Mouse (Mus musculus) heart, adult 2 months (tissue): ENCODE measurements around the gene Hint2. TPM values are rescaled to one million over a fixed set of nuclear protein-coding genes. Genes with fewer than 3 reads are reported as not detected.

Experiments used
- DNase-seq, 2 experiments: peaks; one replicate each; pipeline ENCODE4 v3.0.0; 2021
- H3K27ac ChIP-seq: fragments of 200-600 bp; 2 replicates; pipeline ENCODE4 v1.8.1; 2022
- H3K27me3 ChIP-seq: fragments of 200-500 bp; 2 replicates; pipeline ENCODE4 v1.6.1; 2012; ENCODE audit warnings: mild to moderate bottlenecking, low read length, inconsistent platforms, mixed read lengths; ENCODE audit not compliant: control insufficient read depth, insufficient read depth
- H3K36me3 ChIP-seq: fragments of 200-500 bp; 2 replicates; pipeline ENCODE4 v1.6.1; 2012; ENCODE audit warnings: low read length, inconsistent platforms; ENCODE audit not compliant: control insufficient read depth, insufficient read depth
- H3K4me1 ChIP-seq: fragments of 200-500 bp; 2 replicates; pipeline ENCODE4 v1.6.1; 2011; ENCODE audit warnings: low read length; ENCODE audit not compliant: control insufficient read depth, insufficient read depth
- H3K4me3 ChIP-seq: fragments of 200-600 bp; 2 replicates; pipeline ENCODE4 v1.8.1; 2022
- H3K79me2 ChIP-seq: fragments of 200-500 bp; replicated peaks from 2 replicates; pipeline ENCODE4 v1.6.1; 2012; ENCODE audit warnings: mild to moderate bottlenecking, inconsistent platforms, low read length, moderate library complexity, mixed read lengths; ENCODE audit not compliant: control insufficient read depth, insufficient read depth
- H3K9ac ChIP-seq: fragments of 200-500 bp; 2 replicates; pipeline ENCODE4 v1.6.1; 2012; ENCODE audit warnings: low read depth, mild to moderate bottlenecking, control low read depth, inconsistent platforms, low read length, mixed read lengths
- CTCF ChIP-seq: fragments of 200-600 bp; IDR thresholded peaks from 2 replicates; pipeline ENCODE4 v1.8.1; 2022; ENCODE audit warnings: antibody characterized with exemption, mild to moderate bottlenecking, moderate library complexity
- EP300 ChIP-seq: fragments of 200-500 bp; IDR thresholded peaks from 2 replicates; pipeline ENCODE4 v1.6.1; 2011; ENCODE audit warnings: low read depth, low read length, control low read depth; ENCODE audit not compliant: insufficient read depth
- POLR2A ChIP-seq: fragments of 200-500 bp; IDR thresholded peaks from 2 replicates; pipeline ENCODE4 v1.6.1; 2011; ENCODE audit warnings: mild to moderate bottlenecking, low read depth, low read length, control low read depth; ENCODE audit not compliant: insufficient read depth
- WGBS: fragments of 180-500 bp; shearing (Covaris S2); methylation state at CpG from one replicate; pipeline ENCODE4 v1.1.7; 2018; 5-methylcytosine and 5-hydroxymethylcytosine counted together
- intact Hi-C: fragments of 180-260 bp; cut with DNase I; formaldehyde crosslinking; loops from one replicate; pipeline ENCODE4 v1.15.1; 2025
- polyA plus RNA-seq: library from polyadenylated mRNA; depleted of rRNA; stranded (reverse); fragments of >200 nt; gene quantifications from 2 replicates; pipeline ENCODE4 v1.2.3, GENCODE M21; 2012
- total RNA-seq, 2 experiments: library from RNA; stranded (reverse); gene quantifications; 2 replicates each; pipeline ENCODE4 v1.2.3; 2021

Hint2 gene
- total and polyA plus RNA-seq, 3 experiments = 143 to 165 (median 155) TPM

- WGBS = 79% methylated on average over 4 of the region's 4 CpGs
- Histone ChIP-seq H3K27me3 (no peaks in the 10 kb centered on the region), H3K27ac (no peak overlapping the region), H3K36me3 (no peaks in the 10 kb centered on the region), H3K4me3 (no peak overlapping the region), H3K9ac (no peak overlapping the region), H3K79me2 (no peaks in the 10 kb centered on the region), H3K4me1 (no peaks in the 10 kb centered on the region)
- no peak for DNase-seq
- intact Hi-C loops = no loop called here
- TF ChIP-seq EP300 = no peak
- TF ChIP-seq CTCF = no peak
- no peak for TF ChIP-seq POLR2A
Measured at GRCm38 (mm10) chr4:43652726-43653125, 3.5 kb downstream of the Hint2 start.

- Histone ChIP-seq H3K9ac (no peak overlapping the region), H3K27me3 (no peaks in the 10 kb centered on the region), H3K36me3 (no peaks in the 10 kb centered on the region), H3K4me1 (no peaks in the 10 kb centered on the region), H3K27ac (no peak overlapping the region), H3K79me2 (no peaks in the 10 kb centered on the region), H3K4me3 (no peak overlapping the region)
- TF ChIP-seq EP300 (no peak), CTCF (peak; percentile 41)
- WGBS = 96% methylated on average over 3 of the region's 3 CpGs
- intact Hi-C loops = no loop called here
- no peak for DNase-seq
Measured at GRCm38 (mm10) chr4:43649783-43650182, 6.5 kb downstream of the Hint2 start.

- peak in 1 of 2 experiments; percentile 7 for DNase-seq
- intact Hi-C loops = no loop called here
- WGBS = 94% methylated on average over 6 of the region's 6 CpGs
- H3K9ac ChIP-seq = no peak overlapping the region
- H3K79me2 ChIP-seq = no peaks in the 10 kb centered on the region; the same call in 1 of the 2 replicates
- TF ChIP-seq POLR2A (no peak), EP300 (no peak), CTCF (no peak)
- no peak overlapping the region for H3K27ac ChIP-seq
- H3K4me1 ChIP-seq = no peaks in the 10 kb centered on the region
- no peaks in the 10 kb centered on the region for H3K27me3 ChIP-seq
- no peaks in the 10 kb centered on the region for H3K36me3 ChIP-seq
- H3K4me3 ChIP-seq = no peak overlapping the region
Measured at GRCm38 (mm10) chr4:43640491-43640890, 15.8 kb downstream of the Hint2 start.

- DNase-seq = no peak
- Histone ChIP-seq H3K27ac (no peak overlapping the region), H3K27me3 (no peaks in the 10 kb centered on the region), H3K4me3 (no peak overlapping the region), H3K36me3 (no peaks in the 10 kb centered on the region), H3K4me1 (no peaks in the 10 kb centered on the region), H3K9ac (no peak overlapping the region), H3K79me2 (no peaks in the 10 kb centered on the region; the same call in 1 of the 2 replicates)
- TF ChIP-seq POLR2A = no peak
- no peak for TF ChIP-seq EP300
- no peak for TF ChIP-seq CTCF
- intact Hi-C loops = no loop called here
- WGBS = 74% methylated on average over 9 of the region's 9 CpGs
Measured at GRCm38 (mm10) chr4:43640076-43640475, 16.2 kb downstream of the Hint2 start.

- TF ChIP-seq EP300 (no peak), CTCF (no peak), POLR2A (no peak)
- Histone ChIP-seq H3K27me3 (no peaks in the 10 kb centered on the region), H3K4me1 (peaks cover 8% of the 10 kb centered on the region; the same call in 1 of the 2 replicates), H3K4me3 (no peak overlapping the region), H3K79me2 (peaks cover 5% of the 10 kb centered on the region; the same call in 1 of the 2 replicates), H3K27ac (no peak overlapping the region), H3K36me3 (no peaks in the 10 kb centered on the region), H3K9ac (no peak overlapping the region)
- 86% methylated on average over 6 of the region's 6 CpGs for WGBS
- intact Hi-C loops = loop anchor here (10.0 kb wide), 1 partner anchor 228 kb away; no protein-coding TSS in a partner anchor
- peak in 1 of 2 experiments; percentile 14 for DNase-seq
Measured at GRCm38 (mm10) chr4:43636751-43637150, 19.5 kb downstream of the Hint2 start.

- Histone ChIP-seq H3K36me3 (peaks cover 3% of the 10 kb centered on the region; the same call in 1 of the 2 replicates), H3K27me3 (no peaks in the 10 kb centered on the region), H3K4me1 (peaks cover 13% of the 10 kb centered on the region), H3K9ac (no peak overlapping the region), H3K79me2 (peaks cover 5% of the 10 kb centered on the region; the same call in 1 of the 2 replicates), H3K4me3 (no peak overlapping the region), H3K27ac (no peak overlapping the region)
- intact Hi-C loops = loop anchor here (10.0 kb wide), 1 partner anchor 230 kb away; no protein-coding TSS in a partner anchor
- TF ChIP-seq POLR2A = no peak
- no peak for TF ChIP-seq CTCF
- no peak for TF ChIP-seq EP300
- WGBS = 86% methylated on average over 7 of the region's 7 CpGs
- DNase-seq = peak in 1 of 2 experiments; percentile 12
Measured at GRCm38 (mm10) chr4:43634621-43635374, 21.5 kb downstream of the Hint2 start.
